Mouse (Mus musculus) spleen, postnatal 14 days (tissue): ENCODE results near the gene Mcm9.
"Not testable (repeated sequence)": the region's sequence is repeated elsewhere in the genome, so short reads cannot be mapped to it uniquely, and the experiment has no call there.

Experiments used
- DNase-seq, 2 experiments: peaks; one replicate each; pipeline ENCODE4 v3.0.0; 2021 to 2022; ENCODE audit warnings: low spot score in 2 of 2

Mcm9 gene

DNA sequence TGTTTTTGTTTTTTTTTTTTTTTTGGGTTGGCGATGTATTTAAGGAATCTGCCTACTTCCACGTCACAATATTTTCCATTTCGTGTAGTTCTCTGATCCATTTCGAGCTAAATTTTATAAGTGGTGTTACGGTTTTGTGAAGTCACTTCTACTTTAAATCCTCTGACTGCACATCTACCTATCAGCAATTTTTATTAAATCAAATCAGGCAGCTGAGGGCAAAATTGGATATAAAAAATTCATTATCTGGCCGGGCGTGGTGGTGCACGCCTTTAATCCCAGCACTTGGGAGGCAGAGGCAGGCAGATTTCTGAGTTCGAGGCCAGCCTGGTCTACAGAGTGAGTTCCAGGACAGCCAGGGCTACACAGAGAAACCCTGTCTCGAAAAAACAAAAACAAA is at the start of gene Mcm9:
Gene Mcm9, minus strand, starts transcription at position 101 of the 400 bp plus-strand sequence.
- not testable (repeated sequence) for DNase-seq

- DNase-seq = no peak
Measured at GRCm38 (mm10) chr10:53661788-53662187, 31.5 kb upstream of the Mcm9 start.

DNA sequence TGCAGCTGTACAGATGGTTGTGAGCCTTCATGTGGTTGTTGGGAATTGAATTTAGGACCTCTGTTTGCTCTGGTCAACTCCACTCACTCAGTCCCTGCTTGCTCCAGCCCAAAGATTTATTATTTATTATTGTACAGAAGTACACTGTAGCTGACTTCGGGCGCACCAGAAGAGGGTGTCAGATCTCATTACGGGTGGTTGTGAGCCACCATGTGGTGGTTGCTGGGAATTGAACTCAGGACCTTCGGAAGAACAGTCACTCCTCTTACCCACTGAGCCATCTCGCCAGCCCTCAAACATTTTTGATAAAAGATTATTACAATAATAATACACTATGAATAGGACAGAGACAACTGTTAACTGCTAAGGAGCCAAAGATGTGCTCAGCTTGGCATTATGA is 24.0 kb upstream of the Mcm9 start:
- not testable (repeated sequence) for DNase-seq

DNA sequence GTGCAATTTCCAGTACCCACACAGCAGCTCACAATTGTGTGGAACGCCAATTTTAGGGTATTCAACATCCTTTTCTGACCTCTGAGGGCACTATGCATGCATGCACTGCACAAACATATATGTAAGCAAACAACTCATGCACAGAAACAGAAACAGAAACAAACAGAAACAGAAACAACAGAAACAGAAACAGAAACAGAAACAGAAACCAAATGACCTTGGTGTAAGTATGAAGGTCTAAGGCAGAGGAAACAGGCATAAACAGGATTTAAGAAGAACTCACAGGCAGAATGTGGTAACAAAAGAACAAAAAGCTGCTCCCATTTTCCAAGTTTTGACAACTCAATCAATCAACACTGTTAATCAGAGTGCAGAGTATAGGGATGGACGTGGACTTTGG is 20.4 kb upstream of the Mcm9 start:
- no peak for DNase-seq

DNA sequence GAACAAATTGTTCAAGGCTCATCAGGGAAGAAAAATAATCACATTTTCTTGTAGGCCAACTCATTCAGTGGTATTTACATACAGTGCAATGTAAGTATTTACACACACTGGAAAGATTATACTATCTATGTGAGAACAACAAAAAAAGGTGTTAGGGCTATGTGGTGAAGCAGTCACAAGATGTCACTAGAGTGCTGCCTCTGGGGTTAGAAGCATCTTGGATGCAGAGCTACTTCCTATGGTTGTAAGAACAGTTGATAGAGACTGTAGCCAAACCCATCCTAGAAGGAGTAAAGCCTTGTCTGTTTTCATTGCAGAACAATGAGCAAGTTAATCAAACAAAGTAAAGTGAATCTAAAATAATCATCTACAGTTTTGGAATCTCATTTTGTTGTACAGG is 11.3 kb upstream of the Mcm9 start:
- DNase-seq = no peak

GRCm38 (mm10) chr10:53635246-53635971 is 5.2 kb upstream of the Mcm9 start:
- DNase-seq = no peak

GRCm38 (mm10) chr10:53634160-53634559 is 3.9 kb upstream of the Mcm9 start:
- no peak for DNase-seq

DNA sequence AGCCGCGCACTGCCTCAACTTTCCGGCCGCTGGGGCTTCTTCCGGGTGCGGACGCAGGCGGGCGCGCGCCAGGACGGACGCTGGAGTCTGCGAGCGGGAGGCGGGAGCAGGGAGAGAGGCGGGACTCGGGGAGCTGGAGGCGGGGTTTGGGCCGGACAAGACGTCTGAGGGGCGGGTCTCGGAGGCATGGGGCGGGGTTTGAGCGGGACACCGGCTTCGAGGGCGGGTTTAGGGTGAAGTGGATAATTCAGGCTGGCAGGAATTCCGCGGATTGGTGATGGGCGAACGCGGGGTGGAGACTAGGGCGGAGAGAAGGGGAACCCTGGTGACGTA is 355 bp downstream of the Mcm9 start:
- peak; percentile 87 to 88 for DNase-seq

DNA sequence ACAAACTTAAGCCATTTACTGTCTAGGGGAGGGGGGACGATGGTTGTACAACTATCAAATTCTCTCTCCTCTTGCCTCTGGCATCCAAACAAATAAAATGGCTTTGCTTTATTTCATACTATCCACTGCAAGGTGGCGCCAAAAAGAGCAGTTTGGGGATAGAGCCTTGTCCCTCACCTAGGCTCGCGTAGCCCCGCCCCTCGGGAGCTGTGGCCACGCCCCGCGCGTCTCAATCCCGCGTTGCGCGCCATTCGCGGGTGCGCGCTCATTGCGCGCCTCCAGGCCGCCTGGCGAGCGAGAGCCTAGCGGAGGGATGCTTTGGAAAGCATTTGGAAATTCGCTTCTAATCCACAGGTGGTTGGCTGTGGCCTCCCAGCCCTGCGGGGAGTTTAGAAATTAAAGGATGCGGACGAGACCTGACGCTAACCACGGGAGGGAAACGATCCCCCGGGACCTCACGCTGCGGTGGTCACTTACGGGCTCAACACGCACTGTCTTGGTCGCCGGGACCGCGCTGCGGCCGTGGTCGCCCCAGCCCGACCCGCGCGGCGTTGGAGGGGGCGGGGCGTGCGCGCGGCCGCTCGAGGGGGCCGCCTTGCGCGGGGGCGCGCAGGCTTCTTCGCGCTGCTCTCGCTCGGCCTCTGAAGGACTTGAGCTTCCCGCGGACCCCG is 857 bp downstream of the Mcm9 start:
- peak; percentile 88 to 92 for DNase-seq

GRCm38 (mm10) chr10:53615850-53616616 is 14.2 kb downstream of the Mcm9 start:
- no peak for DNase-seq

DNA sequence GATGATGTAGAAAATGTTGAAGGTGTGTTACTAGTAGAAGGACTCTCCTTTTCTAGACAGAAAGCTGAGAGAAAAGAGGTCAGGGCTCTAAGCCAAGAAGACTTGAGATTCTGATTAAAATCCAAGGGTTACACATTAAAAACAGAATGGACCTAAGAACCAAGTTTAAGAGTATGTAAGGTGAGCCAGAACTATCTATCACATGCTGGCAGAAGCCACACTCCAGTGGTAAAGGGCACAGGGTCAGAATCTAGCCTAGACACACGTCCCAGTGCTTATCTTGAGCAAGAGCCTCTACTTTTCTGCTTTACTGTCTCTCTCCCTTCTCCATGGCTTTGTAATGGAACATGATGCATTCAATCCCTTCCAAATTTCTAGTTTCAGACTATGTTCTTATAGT is 16.3 kb downstream of the Mcm9 start:
- DNase-seq = no peak

GRCm38 (mm10) chr10:53612172-53612571 is 18.1 kb downstream of the Mcm9 start:
- no peak for DNase-seq

- DNase-seq = no peak
Measured at GRCm38 (mm10) chr10:53608274-53608673, 22.0 kb downstream of the Mcm9 start.

DNA sequence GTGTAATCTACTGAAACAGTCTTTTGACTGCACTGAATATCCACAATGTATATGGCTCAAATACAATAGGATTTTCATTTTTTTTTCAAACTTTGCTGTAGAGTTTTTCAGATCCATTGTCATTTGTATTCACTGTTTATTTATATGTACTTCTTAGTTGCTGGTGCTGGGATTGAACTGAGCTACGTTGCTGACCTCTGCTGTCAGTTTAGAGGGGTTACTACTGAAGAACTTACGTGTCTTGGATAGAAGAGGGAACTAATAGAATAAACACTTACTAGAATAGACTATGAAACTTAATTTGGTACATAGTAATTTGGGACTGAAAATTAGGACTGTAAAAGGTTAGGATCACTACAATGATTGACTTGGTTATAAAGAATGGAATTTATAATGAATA is 24.9 kb downstream of the Mcm9 start:
- DNase-seq = no peak

DNA sequence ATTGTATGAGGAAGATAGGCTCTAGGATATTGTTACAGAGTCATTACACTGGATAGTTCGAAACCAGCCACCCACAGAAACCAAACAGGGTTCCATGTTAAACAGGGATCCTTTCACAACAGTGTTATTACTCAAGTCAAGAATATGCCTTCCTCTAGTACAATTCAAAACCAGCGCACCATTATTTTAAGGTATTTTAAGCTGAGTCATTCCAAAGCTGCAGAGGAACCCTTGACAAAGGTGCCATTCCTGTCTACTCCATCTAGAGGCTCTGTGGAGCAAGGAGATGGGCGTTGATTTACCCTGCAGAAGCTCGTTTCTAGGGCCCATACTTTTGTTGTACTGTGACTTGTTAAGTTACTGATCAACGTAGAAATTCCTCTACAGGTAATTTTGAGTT is 31.4 kb downstream of the Mcm9 start:
- DNase-seq = no peak

DNA sequence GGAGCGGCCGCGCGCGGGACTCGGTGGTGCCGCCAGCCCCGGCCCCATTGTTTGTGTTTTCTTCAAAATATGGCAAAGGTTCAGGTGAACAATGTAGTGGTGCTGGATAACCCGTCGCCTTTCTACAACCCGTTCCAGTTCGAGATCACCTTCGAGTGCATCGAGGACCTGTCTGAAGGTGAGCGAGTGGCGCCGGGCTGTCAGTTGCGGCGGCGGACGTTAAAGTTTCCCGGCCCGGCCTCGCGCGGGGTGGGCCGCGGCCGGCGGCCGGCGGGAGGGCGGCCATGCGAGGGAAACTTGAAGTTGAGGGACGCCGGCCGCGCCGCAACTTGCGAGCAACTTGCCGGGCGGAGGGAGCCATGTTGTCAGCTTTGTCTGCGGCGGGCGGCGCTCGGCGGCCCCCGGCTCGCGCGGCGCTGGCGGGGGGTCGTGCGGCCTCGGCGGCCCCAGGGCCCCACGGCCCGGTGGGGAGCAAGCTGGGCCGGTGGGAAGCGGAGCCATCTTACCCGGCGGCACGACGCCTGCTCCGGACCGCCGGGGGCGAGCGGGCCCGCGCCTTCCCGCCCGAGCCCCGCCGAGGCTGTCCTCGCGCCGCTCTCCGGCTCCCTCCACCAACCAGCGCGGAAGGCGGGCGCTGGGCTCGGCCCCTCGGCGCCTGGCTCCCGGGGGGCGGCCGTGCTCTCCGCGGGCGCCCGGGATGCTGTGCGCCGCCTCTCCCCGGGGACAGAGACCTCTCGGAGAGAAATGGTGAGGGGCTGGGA is 32.9 kb downstream of the Mcm9 start:
- DNase-seq = peak; percentile 32 to 41

DNA sequence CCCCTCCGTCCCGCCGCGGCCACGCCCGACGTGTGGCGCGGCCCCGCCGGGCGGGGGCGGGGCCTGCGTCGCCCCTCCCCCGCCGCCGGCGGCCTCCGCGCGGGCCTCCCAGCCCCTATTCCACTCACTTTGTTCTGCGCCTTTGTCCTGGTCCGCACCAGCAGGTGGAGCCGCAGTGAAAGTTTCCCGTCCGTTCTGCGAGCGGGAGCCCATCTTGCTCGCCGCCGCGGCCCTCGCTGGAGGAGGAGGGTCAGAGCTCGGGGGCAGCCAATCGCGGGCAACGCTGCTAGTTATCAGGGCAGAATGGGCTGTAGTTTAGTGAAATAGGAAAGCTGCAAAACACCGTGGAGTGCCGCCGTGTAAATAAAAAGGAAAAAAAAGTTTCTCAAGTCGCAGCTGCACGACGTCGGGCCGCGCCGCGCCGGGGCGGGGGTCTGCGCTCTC is 33.5 kb downstream of the Mcm9 start, which contains the start of gene Asf1a:
Gene Asf1a, plus strand, starts transcription at position 81 of the 444 bp plus-strand sequence.
- peak; percentile 92 for DNase-seq

GRCm38 (mm10) chr10:53595744-53596676 is 34.2 kb downstream of the Mcm9 start:
- DNase-seq = no peak

GRCm38 (mm10) chr10:53585777-53586176 is 44.5 kb downstream of the Mcm9 start:
- DNase-seq = no peak

- DNase-seq = no peak
Measured at GRCm38 (mm10) chr10:53581087-53581486, 49.2 kb downstream of the Mcm9 start.

DNA sequence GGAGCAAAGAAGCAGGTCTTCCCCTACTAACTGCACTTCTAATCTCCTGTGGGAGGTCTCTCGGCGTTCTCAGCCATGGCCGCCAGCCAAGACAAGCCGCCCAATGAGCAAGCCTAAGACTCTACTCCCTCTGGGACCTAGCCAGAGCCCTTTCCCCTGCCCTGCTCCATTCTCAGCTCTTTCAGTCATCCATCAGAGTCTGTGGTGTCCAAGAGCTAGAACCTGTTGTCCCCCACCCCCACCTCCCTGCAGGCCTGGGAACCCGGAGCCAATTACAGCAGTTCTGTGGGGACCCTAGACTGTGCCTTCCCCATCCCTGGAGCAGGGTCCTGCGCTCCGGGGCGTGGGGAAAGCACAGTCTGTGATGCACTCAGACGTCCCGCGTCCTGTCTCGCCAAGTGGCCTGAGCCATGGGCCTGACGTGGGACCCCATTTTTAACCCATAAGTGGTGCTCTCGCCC is 49.6 kb downstream of the Mcm9 start:
- no peak for DNase-seq
